In genomic region chr13:48228114-48228513, GRCm38 (mm10) we compare ENCODE assay signal across 7 mouse cellular contexts. TPM values are rescaled to one million over a fixed set of nuclear protein-coding genes. Genes with fewer than 3 reads are reported as not detected.
A peak's percentile ranks its signal among the peaks of the same experiment; 100 is the strongest.
DNase-seq lines count a peak whose midpoint lies in the region; ATAC-seq lines count a peak whose summit lies in the region.

No protein-coding gene starts in this region.

- H3K36me3 ChIP-seq in lung, embryonic 16.5 days (ENCODE audit: control insufficient read depth, insufficient read depth, low read length) = no peaks in the 10 kb centered on the region
- H3K36me3 ChIP-seq in forebrain, embryonic 14.5 days (ENCODE audit: control insufficient read depth, insufficient read depth, low read length) = no peaks in the 10 kb centered on the region
- no peaks in the 10 kb centered on the region for H3K36me3 ChIP-seq in limb, embryonic 13.5 days
- H3K36me3 ChIP-seq in stomach, embryonic 14.5 days (ENCODE audit: control insufficient read depth, insufficient read depth, low read length) = no peaks in the 10 kb centered on the region

- H3K4me3 ChIP-seq in lung, embryonic 16.5 days (ENCODE audit: low read length) = peak overlapping the region; percentile 42
- H3K4me3 ChIP-seq in forebrain, embryonic 14.5 days (ENCODE audit: low read depth, low read length) = peak overlapping the region; percentile 33
- H3K4me3 ChIP-seq in limb, embryonic 13.5 days = peak overlapping the region; percentile 37
- H3K4me3 ChIP-seq in stomach, embryonic 14.5 days (ENCODE audit: low read depth, low read length) = peak overlapping the region; percentile 24; the same call in 1 of the 2 replicates

- peak overlapping the region; percentile 69 for H3K4me2 ChIP-seq in lung, embryonic 16.5 days (ENCODE audit: low read depth, low read length)
- peak overlapping the region; percentile 58 for H3K4me2 ChIP-seq in forebrain, embryonic 14.5 days (ENCODE audit: low read length)
- H3K4me2 ChIP-seq in limb, embryonic 13.5 days (replicated peaks) = peak overlapping the region; percentile 66
- peak overlapping the region; percentile 50 for H3K4me2 ChIP-seq in stomach, embryonic 14.5 days (replicated peaks; ENCODE audit: low read depth, low read length)

- H3K9me3 ChIP-seq in lung, embryonic 16.5 days (ENCODE audit: control insufficient read depth, low read length) = no peaks in the 10 kb centered on the region
- H3K9me3 ChIP-seq in forebrain, embryonic 14.5 days (replicated peaks; ENCODE audit: control insufficient read depth, low read length) = no peaks in the 10 kb centered on the region
- no peaks in the 10 kb centered on the region for H3K9me3 ChIP-seq in limb, embryonic 13.5 days
- H3K9me3 ChIP-seq in stomach, embryonic 14.5 days (ENCODE audit: control insufficient read depth, low read depth, low read length) = no peaks in the 10 kb centered on the region

- H3K9ac ChIP-seq in lung, embryonic 16.5 days (ENCODE audit: low read length) = peak overlapping the region; percentile 69
- H3K9ac ChIP-seq in forebrain, embryonic 14.5 days (ENCODE audit: low read length) = peak overlapping the region; percentile 58
- H3K9ac ChIP-seq in limb, embryonic 13.5 days = peak overlapping the region; percentile 69
- H3K9ac ChIP-seq in stomach, embryonic 14.5 days (replicated peaks; ENCODE audit: low read depth, low read length) = no peak overlapping the region

- H3K4me1 ChIP-seq in lung, embryonic 16.5 days (replicated peaks; ENCODE audit: control insufficient read depth, insufficient read depth, low read length) = peaks cover 15% of the 10 kb centered on the region
- peaks cover 10% of the 10 kb centered on the region; the same call in 1 of the 2 replicates for H3K4me1 ChIP-seq in forebrain, embryonic 14.5 days (ENCODE audit: control insufficient read depth, insufficient read depth, low read length)
- H3K4me1 ChIP-seq in limb, embryonic 13.5 days = peaks cover 20% of the 10 kb centered on the region
- peaks cover 14% of the 10 kb centered on the region for H3K4me1 ChIP-seq in stomach, embryonic 14.5 days (ENCODE audit: control insufficient read depth, insufficient read depth, low read length)

- H3K27me3 ChIP-seq in lung, embryonic 16.5 days (ENCODE audit: control insufficient read depth, insufficient read depth, low read depth, low read length) = no peaks in the 10 kb centered on the region
- H3K27me3 ChIP-seq in forebrain, embryonic 14.5 days (replicated peaks; ENCODE audit: control insufficient read depth, insufficient read depth, low read length) = no peaks in the 10 kb centered on the region
- no peaks in the 10 kb centered on the region for H3K27me3 ChIP-seq in limb, embryonic 13.5 days
- no peaks in the 10 kb centered on the region for H3K27me3 ChIP-seq in stomach, embryonic 14.5 days (ENCODE audit: control insufficient read depth, insufficient read depth, low read length)

- 10% methylated on average over 4 of the region's 4 CpGs for WGBS in lung, embryonic 16.5 days
- 6% methylated on average over 4 of the region's 4 CpGs for WGBS in forebrain, embryonic 14.5 days
- WGBS in limb, embryonic 13.5 days = 19% methylated on average over 4 of the region's 4 CpGs
- 14% methylated on average over 4 of the region's 4 CpGs for WGBS in stomach, embryonic 14.5 days

- peak; percentile 41 for ATAC-seq in lung, embryonic 16.5 days (ENCODE audit: low read depth)
- ATAC-seq in forebrain, embryonic 14.5 days = no peak
- ATAC-seq in limb, embryonic 13.5 days (ENCODE audit: low FRiP score, low read depth) = no peak
- no peak; the same call in 1 of the 2 replicates for ATAC-seq in stomach, embryonic 14.5 days (ENCODE audit: insufficient number of reproducible peaks, insufficient read depth, low FRiP score, low read depth)

- H3K27ac ChIP-seq in lung, embryonic 16.5 days (ENCODE audit: low read length) = peak overlapping the region; percentile 96
- peak overlapping the region; percentile 84 for H3K27ac ChIP-seq in forebrain, embryonic 14.5 days (ENCODE audit: low read depth, low read length)
- peak overlapping the region; percentile 92 for H3K27ac ChIP-seq in limb, embryonic 13.5 days
- peak overlapping the region; percentile 88 for H3K27ac ChIP-seq in stomach, embryonic 14.5 days (ENCODE audit: low read length)

- no peak for DNase-seq in lung, postnatal 25 days (ENCODE audit: low spot score)
- no peak for DNase-seq in forebrain, embryonic 14.5 days (ENCODE audit: low spot score)
- no peak for DNase-seq in right cerebral cortex, adult 18-20 months
- DNase-seq in cerebellum, adult 18-20 months = no peak

RNA-seq across cellular contexts. Expression of gene Id4, which starts 32.9 kb away (rescaled TPM):
- 1.8 and 2.0 TPM in 2 replicates for polyA plus RNA-seq in lung, embryonic 16.5 days (2015; fragmentation: Nextera tagmentation; extraction: Ambion mirVana)
- 49.6 and 61.8 TPM in 2 replicates for polyA plus RNA-seq in forebrain, embryonic 14.5 days (2014; fragmentation: Nextera tagmentation; extraction: Ambion mirVana)
- polyA plus RNA-seq in limb, embryonic 13.5 days (2015; fragmentation: Nextera tagmentation; extraction: Ambion mirVana) = 10.2 and 10.4 TPM in 2 replicates
- 13.7 and 18.1 TPM in 2 replicates for polyA plus RNA-seq in stomach, embryonic 14.5 days (2014; fragmentation: Nextera tagmentation; extraction: Ambion mirVana)
